Mouse (Mus musculus) frontal cortex, postnatal 10 days (tissue): ENCODE measurements around the gene Fry.

Experiments
- DNase-seq, 2 experiments: peaks; one replicate each; pipeline ENCODE4 v3.0.0; 2022; ENCODE audit warnings: low spot score in 2 of 2, mixed read lengths in 1 of 2

Gene Fry

DNA sequence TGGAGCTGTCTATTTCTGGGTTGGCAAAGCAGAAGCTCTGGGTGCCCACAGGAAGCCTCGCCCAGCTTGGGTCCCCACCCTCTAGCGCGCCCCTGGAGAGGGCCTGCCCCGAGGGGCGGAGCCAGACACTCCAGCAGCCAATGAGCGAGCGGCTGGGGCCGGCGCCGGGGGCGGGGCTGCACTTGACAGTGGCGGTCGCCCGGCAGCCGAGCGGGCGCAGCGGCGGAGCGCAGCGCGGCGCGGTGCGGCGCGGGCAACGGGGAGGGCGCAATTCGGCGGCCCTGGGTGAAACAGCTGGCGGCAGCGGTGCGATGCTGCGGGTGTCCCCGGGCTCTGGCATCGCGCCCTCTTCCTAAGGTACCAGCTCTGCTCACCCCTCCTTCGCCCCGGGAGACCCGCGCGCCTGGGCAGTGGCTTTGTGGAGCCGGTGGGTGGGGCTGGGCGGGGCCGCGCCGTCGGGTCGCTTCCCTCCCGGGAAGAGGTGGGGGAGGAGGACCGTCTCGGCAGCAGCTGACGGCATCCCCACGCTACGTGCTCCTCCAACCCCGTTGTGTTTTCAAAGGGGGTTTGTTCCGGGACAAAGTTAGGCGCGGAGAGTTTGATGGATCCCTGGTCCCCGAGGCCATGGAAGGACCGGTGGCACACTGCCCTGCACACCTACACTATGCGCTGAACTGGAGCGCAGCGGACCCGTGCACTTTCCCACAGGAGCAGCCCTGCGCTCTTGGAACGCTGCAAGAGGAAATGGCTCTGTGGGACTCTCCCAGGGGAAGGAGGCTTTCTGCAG is at the start of gene Fry:
Gene Fry (plus strand): TSS at position 191 of the 787 bp plus-strand sequence.
- peak; percentile 94 to 95 for DNase-seq

- DNase-seq: peak in 1 of 2 experiments; percentile 43
Measured at GRCm38 (mm10) chr5:150070086-150070485, 48.4 kb upstream of the Fry start.

DNA sequence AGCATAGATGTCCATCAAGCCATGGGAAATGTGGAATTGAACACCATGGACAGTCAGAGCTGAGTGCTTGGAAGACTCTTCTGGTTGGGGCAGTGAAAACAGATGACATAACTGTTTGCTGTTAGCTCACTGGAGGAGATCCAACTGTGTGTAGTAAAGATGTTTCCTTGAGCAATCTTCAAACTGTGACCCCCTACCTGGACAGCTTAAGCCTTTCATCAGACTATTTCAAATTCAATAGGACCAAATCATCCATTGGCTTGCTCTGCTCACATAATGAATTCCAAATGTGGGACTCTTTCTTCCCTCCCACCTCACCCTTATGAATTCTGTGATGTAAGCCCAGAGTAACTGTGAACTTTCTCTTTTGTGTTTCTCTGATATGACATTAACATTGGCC is 46.7 kb upstream of the Fry start:
- DNase-seq: no peak

DNA sequence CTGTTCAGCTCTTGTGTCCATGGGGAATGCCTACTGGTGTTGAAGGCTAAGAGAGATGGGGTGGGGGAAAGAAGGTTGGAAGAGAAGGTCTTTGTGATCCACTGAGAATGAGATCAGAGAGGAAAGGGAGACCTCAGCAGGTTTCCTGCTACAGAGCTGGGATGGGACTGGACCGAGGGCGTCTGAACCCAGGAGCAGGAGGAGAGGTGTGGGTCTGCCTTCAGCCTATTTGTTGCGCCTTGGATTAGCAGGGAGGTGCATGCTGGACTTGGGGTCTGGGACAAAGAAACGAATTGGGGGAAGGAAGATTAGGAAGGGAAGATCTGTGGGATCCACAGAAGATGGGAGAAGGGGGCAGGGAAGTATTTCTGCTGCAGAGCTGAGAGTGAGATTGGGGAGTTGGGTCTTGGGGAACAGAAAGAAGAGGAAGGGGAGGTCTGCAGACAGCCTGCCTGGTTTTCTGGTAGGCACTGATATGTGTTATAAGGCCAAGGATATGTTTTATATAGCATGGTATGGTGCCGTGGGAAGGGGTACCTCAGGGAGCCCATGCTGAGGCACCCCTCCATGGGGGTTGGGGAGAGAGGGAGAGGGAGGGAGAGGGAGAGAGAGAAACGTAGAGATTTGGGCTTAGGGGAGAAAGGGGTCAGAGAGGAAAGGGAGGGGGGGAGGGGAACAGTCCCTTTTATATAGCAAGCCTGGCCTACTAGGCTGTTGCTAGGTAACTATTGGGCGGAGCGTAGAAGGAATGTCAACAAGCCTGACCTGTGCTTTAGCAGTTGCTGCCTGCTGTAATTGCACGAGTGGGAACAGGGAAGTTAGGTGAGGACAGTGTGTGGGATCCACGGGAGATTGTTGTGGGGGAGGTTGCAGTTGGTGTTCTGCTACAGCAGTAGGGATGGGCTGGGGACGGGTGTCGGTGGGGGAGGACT is 38.3 kb upstream of the Fry start:
- DNase-seq: no peak

DNA sequence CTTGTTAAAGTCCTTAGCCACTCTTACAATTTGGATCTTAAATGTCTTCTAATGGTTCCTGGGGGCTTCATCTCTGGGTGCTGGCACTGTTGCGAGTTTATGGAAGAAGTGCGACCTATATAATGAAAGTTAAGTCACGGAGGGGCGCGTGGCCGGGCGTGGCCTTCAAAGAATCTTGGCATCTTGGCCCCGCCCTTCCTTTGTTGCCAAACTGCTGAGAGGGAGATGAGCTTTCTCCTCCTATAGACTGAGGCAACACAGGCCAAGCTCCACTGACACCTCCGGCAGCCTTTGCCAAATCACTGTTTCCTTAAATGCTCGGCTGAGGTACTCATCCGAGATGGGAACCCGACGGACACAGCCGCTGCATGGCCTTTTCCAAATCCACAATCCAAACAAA is 35.7 kb upstream of the Fry start:
- no peak for DNase-seq

- DNase-seq: no peak
Measured at GRCm38 (mm10) chr5:150083190-150083589, 35.3 kb upstream of the Fry start.

- DNase-seq: peak in 1 of 2 experiments; percentile 62
Measured at GRCm38 (mm10) chr5:150097620-150098019, 20.8 kb upstream of the Fry start.

- DNase-seq: no peak
Measured at GRCm38 (mm10) chr5:150098754-150099153, 19.7 kb upstream of the Fry start.

DNA sequence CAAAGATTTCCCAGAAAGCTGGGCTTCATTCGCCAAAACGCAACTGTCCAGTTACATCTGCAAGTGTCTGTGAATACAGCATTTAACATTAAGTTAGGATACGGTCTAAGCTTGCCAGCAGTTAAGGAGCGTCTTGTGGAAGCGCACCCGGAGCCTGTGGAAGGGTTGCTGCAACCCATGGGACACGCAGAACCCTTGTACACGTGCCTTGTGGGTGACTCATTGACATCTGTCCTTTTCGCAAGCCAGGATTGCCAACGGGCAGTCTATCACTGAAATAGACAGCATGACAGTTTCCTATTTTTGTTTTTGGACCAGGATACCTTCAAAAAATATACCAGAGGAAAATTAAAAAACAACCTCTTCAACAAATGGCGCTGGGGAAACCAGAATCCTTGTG is 16.7 kb upstream of the Fry start:
- DNase-seq: no peak

GRCm38 (mm10) chr5:150106358-150106757 is 12.1 kb upstream of the Fry start:
- no peak for DNase-seq

GRCm38 (mm10) chr5:150111236-150111635 is 7.2 kb upstream of the Fry start:
- no peak for DNase-seq

DNA sequence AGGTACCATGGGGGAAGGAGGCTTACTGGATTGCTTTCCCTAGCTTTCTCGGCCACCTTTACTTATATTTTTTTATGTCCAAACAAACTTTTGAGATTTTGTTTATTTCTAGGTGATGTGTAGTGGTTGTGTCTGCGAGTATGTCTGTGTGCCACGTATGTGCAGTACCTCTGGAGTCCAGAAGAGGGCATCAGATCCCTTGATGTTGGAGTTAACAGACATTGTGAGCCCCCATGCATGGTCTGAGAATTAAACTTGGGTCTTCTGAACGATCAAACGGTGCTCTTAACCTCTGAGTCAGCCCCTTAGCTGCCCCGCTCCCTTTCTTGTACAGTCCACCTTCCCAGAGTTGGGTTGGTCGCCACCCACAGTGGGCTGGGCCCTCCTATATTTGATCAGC is 4.4 kb upstream of the Fry start:
- peak in 1 of 2 experiments; percentile 40 for DNase-seq

DNA sequence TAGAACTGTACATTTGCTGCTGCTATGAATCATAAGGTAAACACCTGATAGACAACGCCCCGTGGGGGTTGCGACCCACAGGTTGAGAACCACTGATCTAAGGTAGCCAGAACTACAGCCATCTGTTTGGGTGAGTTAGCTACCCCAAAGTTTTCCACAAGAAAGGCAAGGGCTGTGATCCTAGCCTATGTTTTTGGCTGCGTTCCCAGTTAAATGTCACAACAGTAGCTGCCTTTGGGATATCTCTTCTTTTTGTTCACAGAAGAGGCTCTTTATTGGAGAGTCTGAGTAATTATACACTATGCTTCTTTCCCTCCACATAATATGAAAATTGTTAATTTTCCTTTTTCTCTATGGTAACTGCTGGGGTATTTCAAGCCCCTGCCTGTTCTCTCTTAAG is 3.7 kb upstream of the Fry start:
- DNase-seq: no peak

DNA sequence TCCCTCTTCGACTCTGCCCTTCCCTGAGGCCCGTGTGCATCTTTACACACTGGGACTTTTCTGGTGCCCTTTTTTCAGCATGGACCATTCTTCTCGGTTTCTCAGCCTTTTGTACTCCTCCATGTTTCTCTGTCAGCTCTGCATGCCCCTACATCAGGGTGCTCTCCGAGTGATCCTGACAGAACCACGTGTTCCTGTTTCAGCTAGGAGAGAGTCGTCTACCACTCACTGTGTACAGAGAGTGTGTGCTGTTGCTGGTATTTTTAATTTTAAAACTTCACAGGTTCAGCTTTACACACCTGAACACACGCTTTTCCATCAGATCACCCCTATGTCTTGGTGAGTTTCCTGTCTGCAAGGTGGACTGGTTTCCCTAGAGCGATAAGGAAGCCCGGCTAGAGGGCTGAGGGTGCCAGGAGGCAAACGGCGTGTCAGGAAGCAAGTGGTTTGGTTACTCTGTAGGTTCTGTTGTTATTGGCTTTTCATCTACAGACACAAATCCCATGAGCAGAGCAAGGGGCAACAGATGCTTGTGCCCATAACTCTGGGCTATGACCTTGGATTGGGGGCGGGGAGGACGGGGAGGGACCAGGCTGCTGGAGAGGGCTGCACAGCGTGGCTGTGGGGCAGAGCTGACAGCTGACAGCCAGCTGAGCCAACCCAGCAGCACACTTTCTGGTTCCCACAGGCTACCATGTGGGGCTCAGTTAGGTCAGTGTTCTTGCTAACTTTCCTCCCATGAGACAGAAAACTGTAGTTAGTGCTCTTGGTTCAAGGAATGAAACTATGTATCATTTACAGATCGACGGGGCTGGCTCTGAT is 3.0 kb upstream of the Fry start:
- no peak for DNase-seq

GRCm38 (mm10) chr5:150116216-150116905 is 2.1 kb upstream of the Fry start:
- no peak for DNase-seq

GRCm38 (mm10) chr5:150116906-150117216 is 1.6 kb upstream of the Fry start:
- no peak for DNase-seq

DNA sequence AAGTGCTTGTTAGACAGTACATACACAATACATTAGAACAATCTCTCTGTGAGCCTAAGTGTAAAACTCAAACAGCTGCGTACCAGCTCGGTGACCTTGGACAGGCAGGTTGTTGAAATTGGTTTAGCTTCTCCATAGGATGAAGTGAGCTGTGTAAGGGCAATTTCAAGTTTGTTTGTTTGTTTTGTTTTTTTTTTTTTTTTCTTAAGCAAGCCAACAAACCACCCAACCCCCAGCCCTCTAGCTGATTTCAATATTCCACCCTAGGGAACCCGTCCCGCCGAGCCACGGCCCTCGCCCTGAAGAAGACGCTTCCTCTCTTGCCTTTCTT is 356 bp upstream of the Fry start:
- DNase-seq: no peak

DNA sequence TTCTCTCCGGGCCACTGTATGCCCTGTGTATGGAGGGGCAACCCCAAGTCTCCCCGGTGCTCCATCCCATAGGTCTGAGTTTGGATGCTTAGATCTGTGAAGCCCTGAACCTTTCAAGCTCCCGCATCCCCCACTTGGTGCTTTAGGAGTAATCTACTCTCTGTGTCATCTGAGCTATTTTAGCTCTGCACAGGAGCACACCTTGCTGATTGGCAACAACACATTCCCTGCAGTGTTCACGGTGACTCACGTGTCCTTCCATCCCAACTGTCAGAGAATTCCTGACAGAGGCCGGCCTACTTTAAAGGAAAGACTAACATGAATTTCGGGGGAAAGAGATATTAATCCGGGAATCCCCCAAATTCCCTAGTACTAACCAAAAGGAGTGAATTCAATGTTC is 2.2 kb downstream of the Fry start:
- no peak for DNase-seq

DNA sequence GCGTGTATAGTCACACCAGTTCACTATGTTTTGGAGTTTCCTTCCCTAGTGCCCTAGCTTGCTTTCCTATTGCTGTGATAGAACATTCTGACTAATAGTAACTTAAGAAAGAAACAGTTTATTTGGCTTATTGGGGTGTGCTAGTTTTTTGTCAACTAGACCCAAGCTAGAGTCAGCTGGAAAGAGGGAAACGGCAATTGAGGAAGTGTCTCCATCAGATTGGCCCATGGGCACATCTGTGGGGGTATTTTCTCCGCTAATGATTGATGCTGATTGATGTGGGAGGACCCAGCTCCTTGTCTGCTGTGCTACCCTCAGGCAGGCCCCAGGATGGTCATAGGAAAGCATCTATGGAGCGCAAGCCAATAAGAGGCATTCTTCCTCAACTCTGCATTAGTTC is 3.6 kb downstream of the Fry start:
- no peak for DNase-seq

DNA sequence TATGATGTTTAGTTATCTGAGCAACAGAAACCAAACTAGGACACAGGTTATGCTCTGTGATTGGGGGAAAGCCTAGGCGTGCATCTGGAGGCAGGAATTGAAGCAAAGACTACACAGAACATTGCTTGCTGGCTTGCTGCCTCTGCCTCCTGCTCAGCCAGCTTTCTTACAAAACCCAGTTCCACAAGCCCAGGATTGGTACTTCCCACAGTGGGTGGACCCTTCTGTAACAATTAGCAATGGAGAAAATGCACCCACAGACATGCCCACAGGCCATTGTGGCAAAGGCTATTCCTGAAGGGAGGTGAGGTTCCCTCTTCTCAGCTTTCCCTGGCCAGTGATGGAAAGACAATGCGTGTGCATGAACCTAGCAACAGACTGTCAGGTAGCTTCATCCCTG is 4.1 kb downstream of the Fry start:
- DNase-seq: no peak

DNA sequence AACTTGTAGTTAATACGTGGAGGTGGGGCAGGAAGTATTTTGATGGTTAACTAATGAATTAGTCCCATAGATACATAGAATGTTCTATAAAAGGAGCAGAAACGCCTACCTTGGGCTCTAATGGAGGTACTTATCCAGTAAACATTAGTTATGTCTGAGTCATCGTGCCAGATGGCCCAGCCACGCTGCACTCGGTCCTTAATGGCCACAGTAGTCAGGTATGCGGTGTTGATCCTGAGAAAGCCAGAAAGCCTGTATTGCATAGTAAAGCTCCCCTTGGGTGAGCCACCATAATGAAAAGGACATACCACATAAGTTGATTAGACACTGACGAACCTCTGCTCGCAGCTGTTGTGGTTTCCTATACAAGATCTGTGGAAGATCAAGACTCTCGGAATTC is 7.5 kb downstream of the Fry start:
- DNase-seq: no peak

DNA sequence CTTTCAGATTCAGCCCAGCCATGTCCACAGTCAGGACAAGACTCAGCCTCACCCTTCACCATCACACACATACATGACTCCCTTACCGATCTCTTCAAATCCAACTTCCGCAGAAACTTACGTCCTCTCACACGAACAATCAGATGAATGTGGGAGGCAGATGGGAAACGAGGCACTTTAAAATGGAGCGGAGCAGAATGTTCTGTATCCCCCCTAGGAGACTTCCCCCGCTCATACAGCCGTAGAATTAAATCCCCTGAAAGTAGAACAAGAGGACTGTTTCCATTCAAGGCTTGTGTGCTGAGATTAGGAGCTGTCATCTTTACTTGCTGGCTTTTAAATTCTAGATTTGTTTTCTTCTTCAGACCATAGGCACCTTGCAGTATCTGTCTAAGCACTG is 10.0 kb downstream of the Fry start:
- DNase-seq: no peak
